Mouse (Mus musculus) intestine, embryonic 15.5 days (tissue): Measurements from ENCODE around the gene Snrnp70. TPM values are rescaled to one million over a fixed set of nuclear protein-coding genes. Genes with fewer than 3 reads are reported as not detected.

Experiments
- polyA plus RNA-seq: library from polyadenylated mRNA; unstranded; fragments of >200 nt; fragmentation: Nextera tagmentation; extraction: Ambion mirVana; gene quantifications from 2 replicates; pipeline ENCODE4 v1.2.1, GENCODE M21; 2015

Snrnp70 gene
- polyA plus RNA-seq, 1 experiment from 2014 or later: 195 TPM

Other genes starting within 250 kb of the Snrnp70 start
- 94.1 and 98.9 TPM in 2 replicates for gene Pih1d1, start 241.4 kb downstream of the Snrnp70 start, polyA plus RNA-seq
- gene Aldh16a1, start 241.2 kb downstream of the Snrnp70 start, polyA plus RNA-seq: 79.0 and 87.3 TPM in 2 replicates
- 0.13 and 0.15 TPM in 2 replicates for gene Slc17a7, start 231.8 kb downstream of the Snrnp70 start, polyA plus RNA-seq
- not detected in 2 replicates for gene Gfy, start 216.2 kb downstream of the Snrnp70 start, polyA plus RNA-seq
- gene Pth2, start 214.7 kb downstream of the Snrnp70 start, polyA plus RNA-seq: not detected in 2 replicates
- 0.61 and 0.69 TPM in 2 replicates for gene Ccdc155, start 190.8 kb downstream of the Snrnp70 start, polyA plus RNA-seq
- gene Dkkl1, start 183.6 kb downstream of the Snrnp70 start, polyA plus RNA-seq: 1.0 and 1.1 TPM in 2 replicates
- 93.2 and 97.0 TPM in 2 replicates for gene Tead2, start 180.0 kb downstream of the Snrnp70 start, polyA plus RNA-seq
- 3.5 and 3.6 TPM in 2 replicates for gene Cd37, start 156.6 kb downstream of the Snrnp70 start, polyA plus RNA-seq
- gene Slc6a16, start 154.7 kb downstream of the Snrnp70 start, polyA plus RNA-seq: not detected in 2 replicates
- gene Slc6a21, start 118.2 kb downstream of the Snrnp70 start, polyA plus RNA-seq: not detected in 2 replicates
- gene Trpm4, start 62.0 kb downstream of the Snrnp70 start, polyA plus RNA-seq: 20.4 and 29.1 TPM in 2 replicates
- gene Hrc, start 60.5 kb downstream of the Snrnp70 start, polyA plus RNA-seq: 0.97 and 1.2 TPM in 2 replicates
- gene Ppfia3, start 28.7 kb downstream of the Snrnp70 start, polyA plus RNA-seq: 5.6 and 6.9 TPM in 2 replicates
- 1.9 and 2.4 TPM in 2 replicates for gene Lin7b, start 25.2 kb downstream of the Snrnp70 start, polyA plus RNA-seq
- 0.13 and 0.19 TPM in 2 replicates for gene Kcna7, start 9.9 kb upstream of the Snrnp70 start, polyA plus RNA-seq
- gene Ntf5, start 18.0 kb upstream of the Snrnp70 start, polyA plus RNA-seq: 1.7 and 2.1 TPM in 2 replicates
- 0.27 and 0.52 TPM in 2 replicates for gene Lhb, start 25.1 kb upstream of the Snrnp70 start, polyA plus RNA-seq
- gene Gys1, start 39.1 kb upstream of the Snrnp70 start, polyA plus RNA-seq: 39.6 and 42.4 TPM in 2 replicates
- gene Ruvbl2, start 42.4 kb upstream of the Snrnp70 start, polyA plus RNA-seq: 147 and 150 TPM in 2 replicates
- gene Ftl1, start 64.1 kb upstream of the Snrnp70 start, polyA plus RNA-seq: 5,581 and 6,050 TPM in 2 replicates
- gene Bax, start 71.2 kb upstream of the Snrnp70 start, polyA plus RNA-seq: 181 and 185 TPM in 2 replicates
- 1.8 and 1.9 TPM in 2 replicates for gene Tulp2, start 86.1 kb upstream of the Snrnp70 start, polyA plus RNA-seq
- gene Gm45808, start 91.1 kb upstream of the Snrnp70 start, polyA plus RNA-seq: not detected in 2 replicates
- 2.6 and 2.7 TPM in 2 replicates for gene Dhdh, start 93.1 kb upstream of the Snrnp70 start, polyA plus RNA-seq
- 209 and 229 TPM in 2 replicates for gene Nucb1, start 114.7 kb upstream of the Snrnp70 start, polyA plus RNA-seq
- gene Ppp1r15a, start 130.5 kb upstream of the Snrnp70 start, polyA plus RNA-seq: 16.5 and 17.0 TPM in 2 replicates
- 0.83 and 1.5 TPM in 2 replicates for gene Plekha4, start 130.6 kb upstream of the Snrnp70 start, polyA plus RNA-seq
- 2.1 and 2.8 TPM in 2 replicates for gene Hsd17b14, start 159.2 kb upstream of the Snrnp70 start, polyA plus RNA-seq
- gene Bcat2, start 174.4 kb upstream of the Snrnp70 start, polyA plus RNA-seq: 59.5 and 67.6 TPM in 2 replicates
- gene Fgf21, start 219.7 kb upstream of the Snrnp70 start, polyA plus RNA-seq: 0.18 and 0.30 TPM in 2 replicates
- gene Fut1, start 221.5 kb upstream of the Snrnp70 start, polyA plus RNA-seq: 0.38 and 0.73 TPM in 2 replicates
- 0.13 TPM in 1 of 2 replicates, not detected in the other for gene Izumo1, start 226.1 kb upstream of the Snrnp70 start, polyA plus RNA-seq
- 9.8 and 9.9 TPM in 2 replicates for gene Rasip1, start 231.7 kb upstream of the Snrnp70 start, polyA plus RNA-seq
- gene Mamstr, start 244.2 kb upstream of the Snrnp70 start, polyA plus RNA-seq: 5.2 and 7.3 TPM in 2 replicates